Mouse (Mus musculus): ENCODE data around the gene Adcyap1r1. TPM values are rescaled to one million over a fixed set of nuclear protein-coding genes. Genes with fewer than 3 reads are reported as not detected.
A peak's percentile ranks its signal among the peaks of the same experiment; 100 is the strongest.

Adcyap1r1 gene
- total RNA-seq, 2 experiments from 2014 or later, result 9.3 to 10.4 TPM

GRCm38 (mm10) chr6:55498753-55499152 lies 47.0 kb downstream of the Adcyap1r1 start:
- no peak for DNase-seq (ENCODE audit: low spot score in 2 of 2)

- DNase-seq (ENCODE audit: low spot score in 2 of 2), result no peak
These were observed 49.3 kb downstream of the Adcyap1r1 start for GRCm38 (mm10) chr6:55501061-55501460.

- no peak for DNase-seq (ENCODE audit: low spot score in 2 of 2)
These were observed 50.5 kb downstream of the Adcyap1r1 start for GRCm38 (mm10) chr6:55502309-55502708.

- peak in 1 of 2 experiments; percentile 30 for DNase-seq (ENCODE audit: low spot score in 2 of 2)
These were observed 53.2 kb downstream of the Adcyap1r1 start for GRCm38 (mm10) chr6:55504797-55505488.

GRCm38 (mm10) chr6:55506519-55506918 lies 54.7 kb downstream of the Adcyap1r1 start:
- DNase-seq (ENCODE audit: low spot score in 2 of 2), result no peak

GRCm38 (mm10) chr6:55509130-55509870 lies 57.5 kb downstream of the Adcyap1r1 start:
- DNase-seq (ENCODE audit: low spot score in 2 of 2), result no peak

- peak; percentile 64 to 85 for DNase-seq (ENCODE audit: low spot score in 2 of 2)
These were observed 59.7 kb downstream of the Adcyap1r1 start for GRCm38 (mm10) chr6:55511212-55512065.

- no peak for DNase-seq (ENCODE audit: low spot score in 2 of 2)
These were observed 60.4 kb downstream of the Adcyap1r1 start for GRCm38 (mm10) chr6:55512066-55512703.

GRCm38 (mm10) chr6:55513477-55513876 lies 61.7 kb downstream of the Adcyap1r1 start:
- no peak for DNase-seq (ENCODE audit: low spot score in 2 of 2)

GRCm38 (mm10) chr6:55519605-55520201 lies 67.9 kb downstream of the Adcyap1r1 start:
- DNase-seq (ENCODE audit: low spot score in 2 of 2), result peak; percentile 64 to 78

GRCm38 (mm10) chr6:55520237-55521095 lies 68.7 kb downstream of the Adcyap1r1 start:
- DNase-seq (ENCODE audit: low spot score in 2 of 2), result peak in 1 of 2 experiments; percentile 43

- no peak for DNase-seq (ENCODE audit: low spot score in 2 of 2)
These were observed 84.7 kb downstream of the Adcyap1r1 start for GRCm38 (mm10) chr6:55536469-55536868.

GRCm38 (mm10) chr6:55539196-55539595 lies 87.4 kb downstream of the Adcyap1r1 start:
- DNase-seq (ENCODE audit: low spot score in 2 of 2), result no peak

- DNase-seq (ENCODE audit: low spot score in 2 of 2), result no peak
These were observed 90.6 kb downstream of the Adcyap1r1 start for GRCm38 (mm10) chr6:55542359-55542758.

- DNase-seq (ENCODE audit: low spot score in 2 of 2), result no peak
These were observed 91.6 kb downstream of the Adcyap1r1 start for GRCm38 (mm10) chr6:55543345-55543744.

GRCm38 (mm10) chr6:55549211-55549610 lies 97.4 kb downstream of the Adcyap1r1 start:
- no peak for DNase-seq (ENCODE audit: low spot score in 2 of 2)

- peak in 1 of 2 experiments; percentile 41 for DNase-seq (ENCODE audit: low spot score in 2 of 2)
These were observed 99.1 kb downstream of the Adcyap1r1 start for GRCm38 (mm10) chr6:55550926-55551325.
